Mouse (Mus musculus) embryonic stem cell, embryonic (primary cell): Measurements from ENCODE around the gene C530008M17Rik.

Experiments used
- CTCF ChIA-PET, 4 experiments: fragments of 300-600 bp in 2 of 4; fragments of 350-600 bp in 2 of 4; sonication (Branson Sonifier 250); formaldehyde crosslinking; loops; one replicate each; lab custom pipeline; 2022; ENCODE audit warnings: inconsistent platforms in 2 of 4; lab: Charles Lee
- POLR2A ChIA-PET, 4 experiments: fragments of 300-600 bp in 2 of 4; fragments of 350-600 bp in 2 of 4; sonication (Branson Sonifier 250); formaldehyde crosslinking; loops; one replicate each; lab custom pipeline; 2022; ENCODE audit warnings: antibody characterized with exemption in 4 of 4, inconsistent platforms in 1 of 4; lab: Charles Lee

The C530008M17Rik gene

DNA sequence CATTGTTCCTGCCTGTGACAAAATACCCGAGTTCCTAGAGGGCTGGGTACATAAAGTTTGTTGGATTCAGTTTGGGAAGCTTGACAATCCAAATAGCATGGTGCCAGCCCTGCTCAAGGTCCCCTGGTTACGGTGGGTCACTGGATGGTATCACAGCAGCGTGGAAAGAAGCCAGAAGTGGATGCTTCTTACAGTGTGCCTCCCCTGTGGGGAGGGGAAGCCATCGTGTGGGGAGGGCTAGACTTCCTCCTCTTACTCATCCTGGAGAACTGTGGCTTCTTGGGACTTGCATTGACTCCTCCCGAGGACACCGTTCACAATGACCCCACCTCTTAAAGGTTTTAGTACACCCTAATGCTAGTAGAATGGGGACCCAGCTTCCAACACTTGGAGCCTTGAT lies 183.5 kb downstream of the C530008M17Rik start:
- CTCF ChIA-PET = interaction anchor here in 2 of 4 experiments (0.7 to 0.9 kb wide), 2 partner anchors 72 to 100 kb away, joined by 3 to 10 read pairs; no protein-coding TSS in a partner anchor
- POLR2A ChIA-PET = interaction anchor here in 2 of 4 experiments (0.8 to 1.0 kb wide), 4 partner anchors 11 to 39 kb away, joined by 3 to 4 read pairs (median 4); no protein-coding TSS in a partner anchor

DNA sequence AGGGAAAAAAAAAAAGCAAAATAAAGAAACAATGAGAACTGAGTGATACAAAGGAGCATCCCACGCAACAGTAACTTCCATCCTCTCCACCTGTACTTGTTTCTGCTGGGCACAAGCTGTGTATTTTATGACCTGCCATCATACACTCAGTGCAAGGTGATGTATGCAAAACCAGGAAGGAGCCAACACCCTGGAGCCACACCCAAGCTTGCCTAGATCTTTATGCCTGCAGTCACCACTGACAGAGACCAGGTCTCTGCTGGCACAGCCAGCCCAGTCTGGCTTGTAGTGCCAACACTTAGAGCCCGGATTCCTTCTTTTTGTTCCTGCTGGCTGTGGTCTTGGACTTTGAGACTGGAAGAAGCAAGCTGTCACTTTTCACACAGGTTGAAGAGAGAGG lies 185.5 kb downstream of the C530008M17Rik start:
- CTCF ChIA-PET = interaction anchor here in 3 of 4 experiments (0.6 to 1.4 kb wide), 4 partner anchors 12 to 194 kb away, joined by 3 to 4 read pairs (median 3); no protein-coding TSS in a partner anchor
- POLR2A ChIA-PET = interaction anchor here in 1 of 4 experiments (0.8 to 2.3 kb wide), 3 partner anchors 10 to 14 kb away, joined by 3 to 8 read pairs (median 5); no protein-coding TSS in a partner anchor

DNA sequence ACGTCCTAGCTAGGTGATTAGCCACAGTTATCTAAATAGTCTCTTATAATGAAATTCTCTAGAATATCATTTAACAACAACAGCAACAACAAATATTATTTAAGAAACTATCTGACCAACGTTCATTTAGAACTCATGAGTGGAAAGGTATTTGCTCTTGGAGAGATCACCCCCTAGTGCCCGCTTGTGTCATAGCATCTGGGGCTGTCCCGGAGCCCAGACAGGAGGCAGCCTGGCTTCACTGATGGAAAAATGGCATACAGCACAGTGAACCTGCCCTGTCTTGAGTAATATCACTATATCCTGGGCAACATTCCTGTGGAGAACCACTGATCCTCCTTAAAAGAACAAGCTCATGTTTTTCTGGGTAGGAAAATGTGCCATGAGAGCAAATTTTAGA lies 187.1 kb downstream of the C530008M17Rik start:
- ChIA-PET POLR2A (interaction anchor here in 1 of 4 experiments (1.0 to 1.7 kb wide), 2 partner anchors 15 to 65 kb away, joined by 3 to 5 read pairs; no protein-coding TSS in a partner anchor), CTCF (interaction anchor here in 1 of 4 experiments (1.5 kb wide), 1 partner anchor 10 kb away, joined by 6 read pairs; no protein-coding TSS in a partner anchor)

DNA sequence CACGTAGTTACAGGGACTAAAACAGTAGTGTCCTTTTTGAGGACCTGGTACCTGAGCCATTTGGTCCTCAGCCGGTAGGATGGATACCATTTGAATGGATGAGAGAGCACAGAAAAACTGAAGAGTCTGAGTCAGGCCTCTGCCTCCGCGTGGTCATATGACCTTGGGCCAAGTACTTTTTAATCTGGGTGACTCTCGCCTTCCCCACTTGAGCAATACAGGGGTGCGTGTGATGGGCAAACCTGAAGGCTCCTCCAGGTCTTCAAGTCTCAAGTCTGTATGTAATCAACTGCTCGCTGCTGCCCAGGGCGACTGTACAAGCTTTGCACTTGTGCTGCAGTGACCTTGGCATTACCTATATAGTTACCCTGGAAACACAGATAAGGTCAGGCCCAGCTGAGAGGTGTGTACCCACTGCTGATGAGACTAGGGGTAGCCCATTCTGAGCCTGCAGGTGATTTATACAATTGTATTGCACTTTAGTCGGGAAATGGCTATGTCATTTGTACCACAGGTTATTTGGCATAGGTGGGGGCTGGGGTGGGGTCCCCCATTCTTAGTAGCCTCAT lies 187.6 kb downstream of the C530008M17Rik start:
- POLR2A ChIA-PET = interaction anchor here in 2 of 4 experiments (0.7 to 1.7 kb wide), 3 partner anchors 15 to 64 kb away, joined by 3 to 5 read pairs (median 4); no protein-coding TSS in a partner anchor
- CTCF ChIA-PET = interaction anchor here in 3 of 4 experiments (0.6 to 1.5 kb wide), 3 partner anchors 9 to 901 kb away, joined by 4 to 6 read pairs (median 5); no protein-coding TSS in a partner anchor

DNA sequence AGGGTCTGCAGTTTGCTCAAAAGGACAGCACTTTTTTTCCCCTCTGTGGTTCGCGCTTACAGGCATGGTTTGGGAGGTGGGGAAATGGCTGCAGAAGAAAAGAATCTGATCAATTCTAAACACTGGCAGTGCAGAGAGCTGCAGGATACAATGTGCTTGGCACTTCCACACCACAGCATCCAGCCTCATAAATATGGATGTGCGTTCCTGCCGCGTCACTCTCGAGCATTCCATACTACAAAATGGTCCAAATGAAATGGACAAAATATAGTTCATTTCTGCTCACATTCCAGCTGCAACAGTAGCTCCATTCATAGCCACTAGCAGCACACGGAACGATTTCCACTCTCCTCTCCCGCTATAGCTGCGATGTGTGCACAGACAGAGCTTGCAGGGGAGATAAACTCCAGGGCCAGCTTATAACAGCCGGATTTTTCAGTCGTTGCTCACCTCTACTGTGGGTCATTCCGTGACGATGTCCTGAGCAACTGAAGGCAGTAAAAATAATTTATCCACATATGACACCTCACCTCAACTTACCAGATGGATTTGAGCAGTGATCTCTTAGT lies 188.4 kb downstream of the C530008M17Rik start:
- CTCF ChIA-PET = interaction anchor here in 3 of 4 experiments (0.6 to 1.5 kb wide), 3 partner anchors 8 to 901 kb away, joined by 4 to 6 read pairs (median 5); no protein-coding TSS in a partner anchor
- POLR2A ChIA-PET = interaction anchor here in 2 of 4 experiments (0.7 to 1.7 kb wide), 2 partner anchors 26 to 63 kb away, joined by 4 to 5 read pairs; no protein-coding TSS in a partner anchor

DNA sequence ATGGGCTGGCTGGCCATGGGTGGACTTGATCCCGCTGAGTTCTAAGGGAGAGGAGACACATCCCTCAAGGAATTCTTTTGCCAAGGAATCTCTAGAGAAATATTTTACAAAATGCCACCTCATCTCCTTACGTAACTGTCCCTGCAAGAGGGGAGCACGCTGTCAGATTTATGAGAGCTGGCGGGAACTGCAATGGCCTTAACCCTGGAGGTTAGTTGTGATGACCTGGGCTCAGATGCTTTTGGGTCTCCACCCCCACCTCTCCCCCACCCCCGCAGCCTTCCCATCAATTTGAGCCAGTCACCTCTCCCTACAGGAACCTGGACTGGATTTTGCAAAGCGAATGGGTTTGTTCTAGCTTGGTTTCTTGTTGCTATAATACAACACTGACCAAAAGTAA lies 190.8 kb downstream of the C530008M17Rik start:
- CTCF ChIA-PET = no interaction called here
- POLR2A ChIA-PET = interaction anchor here in 1 of 4 experiments (0.6 to 1.5 kb wide), 2 partner anchors 17 to 31 kb away, joined by 4 to 7 read pairs; no protein-coding TSS in a partner anchor

DNA sequence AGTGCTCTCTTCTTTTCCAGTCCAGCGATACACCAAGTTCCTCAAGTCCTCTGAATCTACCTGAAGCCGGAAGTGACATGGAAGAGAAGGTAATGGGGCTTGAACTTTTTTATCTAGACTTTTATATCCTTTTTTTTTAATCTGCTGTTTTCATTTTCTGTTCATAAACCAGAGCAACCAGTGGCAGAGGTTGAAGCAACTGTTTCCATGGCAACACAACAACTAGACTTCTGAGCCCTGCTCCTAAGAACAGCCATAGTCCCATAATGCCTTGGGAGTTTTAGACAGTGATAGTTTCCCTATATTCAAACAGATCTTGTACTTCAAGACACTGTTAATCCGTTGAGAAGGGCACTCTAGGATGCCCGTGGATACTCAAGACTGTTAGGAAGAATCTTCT lies 195.0 kb downstream of the C530008M17Rik start:
- ChIA-PET CTCF (no interaction called here), POLR2A (no interaction called here)

DNA sequence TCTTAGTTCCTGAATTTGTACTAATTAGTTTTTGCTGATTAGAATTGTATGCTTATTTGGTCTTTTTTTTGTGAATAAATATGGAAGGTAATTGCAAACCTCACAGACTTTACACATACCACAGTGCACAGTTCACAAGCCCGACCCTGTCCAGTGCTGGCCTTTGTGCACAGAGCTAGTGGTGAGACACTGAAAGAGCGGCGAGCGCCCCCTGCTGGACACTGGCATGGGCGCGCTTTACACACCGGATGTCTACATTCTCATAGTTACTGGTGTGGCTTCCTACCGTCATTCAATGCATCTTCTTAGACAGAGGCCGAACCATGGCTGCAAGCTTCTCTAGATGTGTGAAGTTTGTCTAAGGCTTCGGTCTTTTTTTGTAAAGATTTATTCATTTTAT lies 197.2 kb downstream of the C530008M17Rik start:
- CTCF ChIA-PET = interaction anchor here (0.5 to 1.9 kb wide), 27 partner anchors 9 to 1205 kb away, joined by 3 to 11 read pairs (median 4); partner anchors contain the start of genes Cep135 (in 2 of the 4), Paics (in 1 of the 4) and Ppat (in 1 of the 4)
- POLR2A ChIA-PET = interaction anchor here in 2 of 4 experiments (0.6 to 1.5 kb wide), 4 partner anchors 12 to 85 kb away, joined by 3 to 4 read pairs (median 3); no protein-coding TSS in a partner anchor

DNA sequence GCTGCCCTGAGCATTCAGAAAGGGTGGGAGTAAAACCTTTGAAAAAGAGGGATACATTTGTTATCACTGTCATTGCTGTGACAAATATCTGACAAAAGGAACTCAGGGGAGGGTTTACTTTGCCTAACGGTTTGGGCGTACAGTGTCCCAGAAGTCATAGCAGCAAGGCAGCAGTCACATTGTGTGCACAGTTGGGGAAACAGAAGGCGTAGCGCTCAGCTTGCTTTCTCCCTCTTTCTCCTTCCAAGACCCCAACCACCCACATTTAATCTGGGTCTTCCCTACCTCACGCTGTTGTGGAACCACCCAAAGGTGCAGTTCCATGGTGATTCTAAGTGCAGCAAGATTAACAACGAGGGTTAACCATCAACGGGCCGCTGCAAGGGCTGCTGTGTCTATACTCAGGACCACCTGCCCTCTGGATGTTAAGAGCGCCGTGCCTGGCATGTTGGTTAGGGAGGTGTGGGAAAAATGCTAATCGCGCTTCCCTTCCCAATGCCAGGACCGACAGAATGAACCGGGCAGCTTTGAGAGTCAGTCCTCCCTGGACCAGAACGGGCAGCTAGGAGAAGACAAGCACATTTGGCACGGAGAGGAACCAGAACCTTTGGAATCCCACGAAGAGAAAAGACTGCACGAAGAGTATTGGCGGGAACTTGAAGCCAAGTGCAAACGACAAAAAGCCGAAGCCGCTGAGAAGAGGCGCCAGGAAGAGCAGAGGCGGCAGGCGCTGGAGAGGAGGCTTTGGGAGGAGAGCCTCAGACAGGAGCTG lies 199.7 kb downstream of the C530008M17Rik start:
- ChIA-PET CTCF (interaction anchor here in 1 of 4 experiments (0.6 to 1.1 kb wide), 3 partner anchors 269 to 379 kb away, joined by 3 to 4 read pairs (median 3); no protein-coding TSS in a partner anchor), POLR2A (interaction anchor here in 2 of 4 experiments (0.9 to 2.0 kb wide), 3 partner anchors 11 to 15 kb away, joined by 3 to 6 read pairs (median 3); no protein-coding TSS in a partner anchor)

DNA sequence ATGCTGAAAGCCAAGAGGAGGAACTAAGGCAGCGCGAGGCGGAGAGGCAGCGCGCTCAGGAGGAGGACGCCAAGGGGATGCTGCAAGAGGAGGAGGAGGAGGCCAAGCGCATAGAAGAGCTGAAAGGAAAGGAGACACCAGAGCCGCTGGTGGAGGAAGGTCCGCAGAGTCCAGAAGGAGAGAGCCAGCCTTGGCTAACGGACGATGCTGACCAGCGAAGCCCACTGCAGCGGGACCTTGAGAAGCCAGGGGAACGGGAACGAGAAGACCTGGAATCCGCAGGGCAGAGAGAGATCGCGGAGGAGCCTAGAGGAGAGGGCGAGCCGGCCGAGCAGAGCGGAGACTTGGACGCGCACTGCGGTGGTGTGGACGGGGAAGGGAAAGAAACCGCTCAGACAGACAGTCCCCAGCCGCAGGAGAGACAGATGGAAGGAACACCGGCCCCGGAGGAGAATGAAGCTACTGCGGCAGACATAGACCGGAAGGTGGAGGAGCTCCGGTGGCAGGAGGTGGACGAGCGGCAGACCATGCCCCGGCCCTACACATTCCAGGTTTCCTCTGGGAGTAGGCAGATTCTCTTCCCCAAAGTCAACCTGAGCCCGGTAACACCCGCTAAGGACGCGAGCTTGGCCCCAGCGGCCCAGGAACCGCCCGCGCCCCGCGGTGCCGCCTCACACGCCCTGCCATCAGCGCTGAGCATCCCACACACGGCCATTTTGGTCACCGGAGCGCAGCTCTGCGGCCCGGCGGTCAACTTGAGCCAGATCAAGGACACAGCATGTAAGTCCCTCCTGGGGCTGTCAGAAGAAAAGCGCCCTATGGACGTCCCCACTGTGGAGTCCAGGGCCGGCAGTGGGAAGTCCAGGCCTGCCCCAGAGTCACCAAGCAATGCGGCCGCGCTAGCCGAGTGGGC lies 201.0 kb downstream of the C530008M17Rik start:
- POLR2A ChIA-PET = interaction anchor here (0.6 to 2.0 kb wide), 9 partner anchors 10 to 207 kb away, joined by 3 to 6 read pairs (median 3); partner anchors contain the start of genes Paics (in 1 of the 4) and Ppat (in 1 of the 4)
- CTCF ChIA-PET = interaction anchor here in 2 of 4 experiments (0.5 to 1.1 kb wide), 3 partner anchors 112 to 408 kb away, joined by 3 read pairs; partner anchors contain the start of gene Rest (in 1 of the 2)

DNA sequence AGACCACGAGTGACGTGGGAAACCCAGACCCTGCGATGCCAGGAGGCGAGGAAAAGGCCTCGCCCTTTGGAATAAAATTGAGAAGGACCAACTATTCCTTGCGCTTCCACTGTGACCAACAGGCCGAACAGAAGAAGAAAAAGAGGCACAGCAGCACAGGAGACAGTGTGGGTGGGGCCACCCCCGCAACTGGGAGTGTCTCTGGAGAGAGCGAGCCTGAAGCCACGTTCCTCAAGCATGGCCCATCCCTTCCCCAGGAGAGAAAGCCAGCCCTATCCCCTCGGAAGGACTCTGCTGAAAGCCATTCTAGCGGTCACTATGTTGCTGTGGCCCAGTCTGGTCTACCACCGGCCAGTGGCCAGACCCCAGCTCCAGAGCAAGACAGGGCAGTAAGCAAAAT lies 202.1 kb downstream of the C530008M17Rik start:
- ChIA-PET POLR2A (interaction anchor here in 1 of 4 experiments (0.7 to 1.0 kb wide), 2 partner anchors 15 to 18 kb away, joined by 3 to 4 read pairs; no protein-coding TSS in a partner anchor), CTCF (no interaction called here)

DNA sequence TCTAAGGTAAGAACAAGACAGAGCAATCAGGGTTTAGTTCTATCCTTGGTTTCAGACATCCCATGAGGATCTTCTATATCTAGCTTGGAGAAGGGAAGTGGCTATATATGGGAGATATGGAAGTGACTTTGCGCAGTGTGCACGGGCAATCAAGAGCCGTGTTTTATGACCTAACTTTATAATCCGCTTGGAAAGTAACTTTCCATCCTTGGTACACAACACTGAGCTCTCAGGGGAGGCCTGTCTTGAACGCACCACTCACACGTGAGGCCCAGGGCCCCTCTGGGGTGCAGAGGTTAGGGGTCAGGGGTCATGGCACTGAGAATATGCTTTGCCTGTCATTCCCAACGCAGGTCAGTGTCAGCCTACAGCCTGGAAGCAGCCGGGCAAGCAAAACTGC lies 210.5 kb downstream of the C530008M17Rik start:
- ChIA-PET CTCF (no interaction called here), POLR2A (interaction anchor here in 1 of 4 experiments (1.2 to 1.7 kb wide), 2 partner anchors 10 kb away, joined by 6 read pairs; no protein-coding TSS in a partner anchor)

DNA sequence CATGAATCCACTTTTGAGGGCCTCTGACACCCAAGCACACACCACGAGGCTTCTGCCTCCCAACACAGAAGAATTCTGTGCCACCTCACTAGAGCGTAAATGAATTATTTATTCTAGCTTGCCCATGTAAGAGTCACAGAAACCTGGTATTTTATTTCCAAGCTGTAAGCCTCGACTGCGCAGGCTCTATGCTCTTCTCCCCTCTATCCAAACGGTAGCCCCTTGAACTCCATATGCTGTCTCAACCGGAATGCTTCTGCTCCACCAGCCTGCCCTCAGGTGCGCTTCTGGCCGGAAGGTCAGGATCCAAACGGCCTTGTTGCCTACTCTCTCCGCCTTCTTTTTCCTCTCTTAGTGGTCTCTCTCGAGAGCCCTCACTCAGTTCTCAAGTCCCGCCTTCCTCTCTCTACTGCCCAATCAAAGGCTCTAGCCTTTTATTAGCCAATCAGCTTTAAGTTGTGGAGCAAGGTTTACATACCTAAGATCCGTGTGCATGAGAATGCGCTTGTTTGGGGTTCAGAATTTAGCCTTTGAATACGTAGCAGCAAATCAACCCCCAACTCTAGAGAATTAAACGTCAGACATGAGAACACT lies 212.5 kb downstream of the C530008M17Rik start:
- ChIA-PET POLR2A (interaction anchor here in 3 of 4 experiments (0.5 to 1.4 kb wide), 17 partner anchors 9 to 1293 kb away, joined by 3 to 5 read pairs (median 3); partner anchors contain the start of genes Paics (in 2 of the 3), Ppat (in 2 of the 3), Aasdh (in 1 of the 3) and Spink2 (in 1 of the 3)), CTCF (interaction anchor here (0.5 to 1.0 kb wide), 5 partner anchors 15 to 302 kb away, joined by 3 to 5 read pairs (median 3); no protein-coding TSS in a partner anchor)

DNA sequence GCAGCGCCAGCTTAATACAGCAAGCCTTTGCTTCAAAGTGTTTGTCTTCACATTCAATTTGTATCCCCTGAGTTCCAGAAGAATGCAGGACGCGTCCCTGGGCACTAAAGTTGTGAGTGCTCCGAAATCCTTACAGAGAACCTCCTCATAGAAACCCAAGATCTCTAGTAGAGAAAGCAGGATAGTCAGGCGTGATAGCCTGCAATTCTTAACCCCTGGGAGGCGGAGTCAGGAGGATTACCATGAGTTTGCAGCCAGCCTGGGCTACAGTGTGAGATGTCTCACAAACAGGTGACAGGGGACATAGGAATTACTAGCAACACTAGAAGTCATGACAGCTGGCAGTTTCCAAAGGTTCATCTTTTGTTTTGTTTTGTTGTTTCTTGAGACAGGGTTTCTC lies 213.2 kb downstream of the C530008M17Rik start:
- ChIA-PET POLR2A (interaction anchor here in 3 of 4 experiments (0.7 to 1.4 kb wide), 15 partner anchors 14 to 686 kb away, joined by 3 to 8 read pairs (median 3); partner anchors contain the start of genes Paics (in 2 of the 3), Ppat (in 2 of the 3), Aasdh (in 1 of the 3) and Spink2 (in 1 of the 3)), CTCF (interaction anchor here (0.5 to 1.0 kb wide), 5 partner anchors 12 to 301 kb away, joined by 3 to 6 read pairs (median 5); no protein-coding TSS in a partner anchor)

DNA sequence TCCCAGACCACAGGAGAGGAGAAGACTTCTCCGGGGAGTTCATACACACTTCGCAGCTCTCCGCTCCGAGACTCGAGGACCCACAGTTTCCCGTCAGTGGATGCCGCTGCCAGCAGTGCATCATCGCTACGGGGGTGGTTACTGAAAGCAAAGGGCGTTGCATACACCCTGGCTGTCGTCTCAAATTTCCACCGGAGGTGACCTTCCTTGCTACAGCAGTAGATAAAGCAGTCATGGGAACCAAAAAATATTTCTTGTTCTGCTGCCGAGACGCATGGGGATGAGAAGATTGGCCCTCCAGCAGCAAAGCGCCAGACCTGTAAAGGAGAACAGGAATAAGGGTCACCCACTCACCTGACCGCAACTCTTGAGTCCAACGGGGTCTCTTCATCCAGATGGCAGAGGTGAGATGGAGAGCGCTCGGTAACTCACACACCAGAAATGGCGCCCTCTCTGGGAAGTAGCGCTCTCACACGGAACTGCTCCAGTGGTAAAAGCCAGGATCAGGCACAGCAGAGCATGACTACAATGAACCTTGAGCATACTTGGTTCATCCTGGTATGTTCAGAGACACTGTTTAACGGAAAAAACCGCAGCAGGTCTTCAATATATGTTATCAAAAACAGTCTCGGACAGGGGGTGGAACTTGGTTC lies 219.9 kb downstream of the C530008M17Rik start:
- ChIA-PET POLR2A (interaction anchor here in 2 of 4 experiments (1.5 to 1.9 kb wide), 2 partner anchors 9 to 19 kb away, joined by 3 to 6 read pairs; no protein-coding TSS in a partner anchor), CTCF (no interaction called here)
